Mouse (Mus musculus): ENCODE results near the gene Tshz3.

- no peak for TF ChIP-seq CTCF (IDR thresholded peaks at IDR 0.05; ENCODE audit: insufficient read depth, low read length)
- no peak for TF ChIP-seq POLR2A (IDR thresholded peaks at IDR 0.05; ENCODE audit: borderline replicate concordance, extremely low read depth, low read depth, low read length)
Observed at GRCm38 (mm10) chr7:36695791-36696241, 2.1 kb upstream of the Tshz3 start.
